In the genomic region with DNA sequence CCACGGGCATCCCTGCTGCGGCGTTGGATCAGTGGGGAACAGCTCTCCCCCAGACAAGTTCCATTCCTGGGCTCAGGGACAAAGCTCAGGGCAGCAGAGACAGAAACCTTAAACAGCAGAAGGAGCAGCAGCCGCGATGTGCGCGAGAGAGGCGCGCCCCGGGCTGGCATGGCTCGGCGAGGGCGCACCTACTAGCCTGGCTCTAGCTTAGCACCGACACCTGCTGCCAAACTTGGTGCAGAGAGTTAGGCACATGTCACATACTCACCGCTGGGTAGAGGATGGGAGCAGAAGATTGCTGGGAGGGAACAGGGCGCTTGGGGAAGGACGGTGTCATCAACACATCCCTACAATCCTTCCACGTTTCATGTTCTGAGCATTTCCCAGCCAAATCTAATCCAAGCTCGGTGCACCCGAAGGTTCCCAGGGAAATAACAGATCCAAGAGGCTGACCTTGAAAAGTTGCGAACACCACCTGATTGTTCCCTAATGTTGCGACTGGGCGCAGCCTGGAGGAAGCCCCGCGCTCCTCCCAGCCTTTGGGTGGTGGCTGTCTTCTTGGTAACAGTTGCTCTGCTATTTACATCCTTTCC, we compare ENCODE assay signal across 8 mouse cellular contexts. TPM values are rescaled to one million over a fixed set of nuclear protein-coding genes. Genes with fewer than 3 reads are reported as not detected.
DNase-seq lines count a peak whose midpoint lies in the region; ATAC-seq and TF ChIP-seq lines count a peak whose summit lies in the region.

No protein-coding gene starts in this region.

- H3K9ac ChIP-seq in kidney, embryonic 16.5 days (replicated peaks; ENCODE audit: low read length), result peak overlapping the region; percentile 63; the same call in 1 of the 2 replicates
- H3K9ac ChIP-seq in forebrain, postnatal 0 days, result peak overlapping the region; percentile 60

- 1% methylated on average over 25 of the region's 25 CpGs for WGBS in kidney, embryonic 16.5 days
- WGBS in kidney, adult 2 months, result 2% methylated on average over 25 of the region's 25 CpGs
- WGBS in forebrain, postnatal 0 days, result 1% methylated on average over 25 of the region's 25 CpGs

- no peak for TF ChIP-seq POLR2A in kidney, adult 2 months (IDR thresholded peaks at IDR 0.05; ENCODE audit: low read depth, low read length)
- no peak for TF ChIP-seq POLR2A in myocyte (IDR thresholded peaks at IDR 0.05; ENCODE audit: insufficient read length, low read depth)

- no peak overlapping the region for H3ac ChIP-seq in myocyte (ENCODE audit: control insufficient read depth, insufficient read length)

- no peaks in the 10 kb centered on the region for H3K79me2 ChIP-seq in myocyte (ENCODE audit: control insufficient read depth, insufficient read depth)

- ATAC-seq in kidney, embryonic 16.5 days (ENCODE audit: low FRiP score, low TSS enrichment), result peak; percentile 55; the same call in 1 of the 2 replicates
- peak; percentile 25 for ATAC-seq in forebrain, postnatal 0 days
- ATAC-seq in CD4-positive, CD25-positive, alpha-beta regulatory T cell, adult 4 months, result no peak

- H3K4me3 ChIP-seq in kidney, embryonic 16.5 days (ENCODE audit: low read length), result peak overlapping the region; percentile 69
- no peak overlapping the region for H3K4me3 ChIP-seq in kidney, adult 2 months (ENCODE audit: insufficient read depth, low read depth, low read length)
- peak overlapping the region; percentile 63 for H3K4me3 ChIP-seq in forebrain, postnatal 0 days (ENCODE audit: low read depth, low read length)
- peak overlapping the region; percentile 13 for H3K4me3 ChIP-seq in myocyte

- DNase-seq in kidney, adult 2 months, result no peak
- peak; percentile 13 to 25 for DNase-seq in adrenal gland, postnatal 36 days
- peak; percentile 47 for DNase-seq in forebrain, postnatal 0 days
- peak; percentile 46 to 51 for DNase-seq in layer of hippocampus, postnatal 36 days
- no peak for DNase-seq in gastrocnemius, postnatal 14 days

- no peak for TF ChIP-seq CTCF in kidney, adult 2 months (conservative IDR thresholded peaks at IDR 0.05; ENCODE audit: insufficient read depth, insufficient read length, low read depth, low read length)
- no peak for TF ChIP-seq CTCF in forebrain, postnatal 0 days (IDR thresholded peaks at IDR 0.05; ENCODE audit: low read depth)

- H3K36me3 ChIP-seq in kidney, embryonic 16.5 days (ENCODE audit: insufficient read depth, low read length), result no peaks in the 10 kb centered on the region
- H3K36me3 ChIP-seq in kidney, adult 2 months (ENCODE audit: control insufficient read depth, insufficient read depth, low read length), result no peaks in the 10 kb centered on the region
- H3K36me3 ChIP-seq in forebrain, postnatal 0 days (ENCODE audit: insufficient read depth), result no peaks in the 10 kb centered on the region
- H3K36me3 ChIP-seq in myocyte (ENCODE audit: control insufficient read depth, insufficient read depth), result no peaks in the 10 kb centered on the region

- H3K4me2 ChIP-seq in kidney, embryonic 16.5 days (replicated peaks; ENCODE audit: low read depth, low read length), result peak overlapping the region; percentile 95
- peak overlapping the region; percentile 91 for H3K4me2 ChIP-seq in forebrain, postnatal 0 days (ENCODE audit: low read depth)
- peak overlapping the region; percentile 72 for H3K4me2 ChIP-seq in myocyte (ENCODE audit: low read depth)

- intact Hi-C loops in gastrocnemius, postnatal 14 days (cut with DNase I; ENCODE audit: low total_unique reads), result no loop called here

- no peak overlapping the region for H3K27ac ChIP-seq in kidney, embryonic 16.5 days (ENCODE audit: low read length)
- no peak overlapping the region for H3K27ac ChIP-seq in kidney, adult 2 months (ENCODE audit: insufficient read depth, low read depth, low read length)
- H3K27ac ChIP-seq in forebrain, postnatal 0 days (ENCODE audit: low read depth, low read length), result 0 out of 2 replicates have a peak overlapping the region, but pooled peaks have one; percentile 78

- no peaks in the 10 kb centered on the region for H3K9me3 ChIP-seq in kidney, embryonic 16.5 days (ENCODE audit: low read length)
- H3K9me3 ChIP-seq in forebrain, postnatal 0 days (ENCODE audit: low read length), result no peaks in the 10 kb centered on the region

- peaks cover 17% of the 10 kb centered on the region for H3K27me3 ChIP-seq in kidney, embryonic 16.5 days (ENCODE audit: insufficient read depth, low read length)
- no peaks in the 10 kb centered on the region for H3K27me3 ChIP-seq in kidney, adult 2 months (replicated peaks; ENCODE audit: control insufficient read depth, insufficient read depth, low read length)
- no peaks in the 10 kb centered on the region for H3K27me3 ChIP-seq in forebrain, postnatal 0 days (ENCODE audit: insufficient read depth, low read length)
- H3K27me3 ChIP-seq in myocyte (ENCODE audit: control insufficient read depth, insufficient read depth, insufficient read length), result no peaks in the 10 kb centered on the region

- peaks cover 9% of the 10 kb centered on the region for H3K4me1 ChIP-seq in kidney, embryonic 16.5 days (ENCODE audit: insufficient read depth, low read length)
- H3K4me1 ChIP-seq in kidney, adult 2 months (ENCODE audit: control insufficient read depth, insufficient read depth, low read length), result no peaks in the 10 kb centered on the region
- H3K4me1 ChIP-seq in forebrain, postnatal 0 days (ENCODE audit: insufficient read depth), result peaks cover 4% of the 10 kb centered on the region; the same call in 1 of the 2 replicates

TF ChIP-seq in myocyte, 11 proteins besides CTCF, POLR2A, EP300 and RAD21:
- TF ChIP-seq TCF12 (IDR thresholded peaks at IDR 0.05; ENCODE audit: insufficient read depth, poor library complexity, severe bottlenecking), result no peak
- TF ChIP-seq TCF3 (IDR thresholded peaks at IDR 0.05; ENCODE audit: insufficient read length, low read depth), result no peak
- TF ChIP-seq MYOG (IDR thresholded peaks at IDR 0.05; ENCODE audit: control insufficient read depth in 1 of 3, insufficient read depth in 1 of 3, insufficient read length in 2 of 3, low read depth in 2 of 3), result no peak
- TF ChIP-seq SRF (IDR thresholded peaks at IDR 0.05; ENCODE audit: control insufficient read depth, insufficient read length, low read depth), result no peak
- TF ChIP-seq MYOD1 (IDR thresholded peaks at IDR 0.05; ENCODE audit: control insufficient read depth in 1 of 3, insufficient read length in 2 of 3, low read depth in 2 of 3), result no peak
- TF ChIP-seq CEBPB (IDR thresholded peaks at IDR 0.05; ENCODE audit: insufficient read depth, poor library complexity, severe bottlenecking), result no peak
- TF ChIP-seq MAX (IDR thresholded peaks at IDR 0.05; ENCODE audit: low read depth), result no peak
- TF ChIP-seq E2F4 (IDR thresholded peaks at IDR 0.05; ENCODE audit: insufficient read depth), result no peak
- TF ChIP-seq POLR2AphosphoS2 (IDR thresholded peaks at IDR 0.05; ENCODE audit: insufficient read length, low read depth), result no peak

RNA-seq across cellular contexts. Expression of a gene that starts 1.5 kb away (rescaled TPM):
- 0.15 and 0.31 TPM in 2 replicates for polyA plus RNA-seq in kidney, embryonic 16.5 days (2015; fragmentation: Nextera tagmentation; extraction: Ambion mirVana)
- polyA plus RNA-seq in kidney, adult 2 months (2012; rRNA removed), result 0.25 and 0.27 TPM in 2 replicates
- total RNA-seq in adrenal gland, postnatal 36 days (2021), result under 1 TPM; 0.20 to 0.30 TPM
- total RNA-seq in forebrain, postnatal 0 days (2014; rRNA removed), result 7.8 TPM in 2 replicates
- polyA plus RNA-seq in forebrain, postnatal 0 days (2015; fragmentation: Nextera tagmentation; extraction: Ambion mirVana), result 4.4 and 5.8 TPM in 2 replicates
- total RNA-seq in layer of hippocampus, postnatal 36 days (2021), result 10 to 100 TPM; 38.8 to 39.1 TPM
- polyA plus RNA-seq in myocyte (2012; fragmentation: generic; extraction: Trizol), result 0.08 TPM
- polyA plus RNA-seq in CD4-positive, CD25-positive, alpha-beta regulatory T cell, adult 4 months (2017; shearing (Covaris generic)), result not detected
- under 1 TPM; 0.08 to 0.13 TPM for total RNA-seq in gastrocnemius, postnatal 14 days (2021)

Comparison
In these comparisons a context has a peak if more than half of its experiments do, and no peak if none do; other contexts are left out.
1. DNase-seq: peak in adrenal gland, postnatal 36 days (2 of 2), forebrain, postnatal 0 days (single experiment) and layer of hippocampus, postnatal 36 days (2 of 2); none in kidney, adult 2 months (single experiment) and gastrocnemius, postnatal 14 days (single experiment).
2. Peak in every context shown above with its lines, with median percentiles within 50 percentile points of each other: H3K4me2 ChIP-seq.